Mouse (Mus musculus): ENCODE results near the gene Zmynd8.

DNA sequence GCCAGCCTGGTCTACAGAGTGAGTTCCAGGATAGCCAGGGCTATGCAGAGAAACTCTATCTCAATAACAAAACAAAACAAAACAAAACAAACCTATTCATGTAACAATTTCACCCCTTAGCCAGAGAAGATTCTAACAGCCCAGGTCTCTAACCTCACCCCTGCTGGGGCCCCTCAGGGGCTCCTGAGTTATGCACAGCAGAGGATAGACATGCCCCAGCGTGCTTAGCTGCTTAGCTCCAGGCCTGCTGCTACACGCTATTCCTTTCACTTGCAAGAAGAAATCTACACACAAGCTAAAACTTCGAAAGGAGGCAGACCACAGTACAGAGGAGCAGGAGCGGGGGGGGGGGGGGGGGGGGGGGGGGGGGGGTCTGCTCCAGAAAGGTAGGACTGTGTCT lies 4.3 kb downstream of the Zmynd8 start:
- TF ChIP-seq CTCF (IDR thresholded peaks at IDR 0.05; ENCODE audit: control insufficient read depth, insufficient read depth, low read length): no peak
- TF ChIP-seq POLR2A (IDR thresholded peaks at IDR 0.05; ENCODE audit: borderline replicate concordance, control insufficient read depth, low read depth, low read length): no peak

Data from bone marrow, adult 2 months (tissue).